Mouse (Mus musculus): ENCODE data around the gene Kit. TPM values are rescaled to one million over a fixed set of nuclear protein-coding genes. Genes with fewer than 3 reads are reported as not detected.

Gene Kit
- polyA plus RNA-seq, 1 experiment: 82.3 TPM

DNA sequence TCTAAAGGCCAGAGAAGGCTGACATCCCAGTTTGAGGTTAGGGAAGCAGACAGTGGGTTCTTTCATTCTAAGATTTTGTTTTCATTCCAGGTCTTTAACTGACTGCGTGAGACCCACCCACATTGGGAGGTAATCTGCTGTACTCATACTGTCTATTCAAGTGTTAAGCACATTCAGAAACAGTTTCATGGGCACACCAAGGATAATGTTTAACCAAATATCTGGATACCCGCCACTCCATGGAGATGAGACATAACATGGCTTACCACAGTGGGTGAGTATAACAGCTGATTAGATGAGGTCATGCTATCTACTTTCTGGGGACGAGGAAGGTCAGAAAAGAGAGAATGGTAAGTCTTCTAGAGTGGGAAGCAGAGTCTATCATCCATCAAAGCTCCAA, 101.3 kb downstream of the Kit start:
- Histone ChIP-seq H3K27ac (ENCODE audit: insufficient read depth, low read length) (no peak overlapping the region), H3K4me1 (ENCODE audit: control insufficient read depth, insufficient read depth, low read length) (no peaks in the 10 kb centered on the region), H3K27me3 (ENCODE audit: control insufficient read depth, insufficient read depth, low read length) (no peaks in the 10 kb centered on the region), H3K4me3 (replicated peaks; ENCODE audit: insufficient read depth, low read depth, low read length) (no peak overlapping the region)
- DNase-seq: no peak
- WGBS: 79% methylated on average over 3 of the region's 3 CpGs
- no peak for TF ChIP-seq POLR2A (IDR thresholded peaks at IDR 0.05; ENCODE audit: borderline replicate concordance, insufficient read depth, low read length)
- no peak for TF ChIP-seq CTCF (IDR thresholded peaks at IDR 0.05; ENCODE audit: borderline replicate concordance, insufficient read depth, low read depth, low read length)

DNA sequence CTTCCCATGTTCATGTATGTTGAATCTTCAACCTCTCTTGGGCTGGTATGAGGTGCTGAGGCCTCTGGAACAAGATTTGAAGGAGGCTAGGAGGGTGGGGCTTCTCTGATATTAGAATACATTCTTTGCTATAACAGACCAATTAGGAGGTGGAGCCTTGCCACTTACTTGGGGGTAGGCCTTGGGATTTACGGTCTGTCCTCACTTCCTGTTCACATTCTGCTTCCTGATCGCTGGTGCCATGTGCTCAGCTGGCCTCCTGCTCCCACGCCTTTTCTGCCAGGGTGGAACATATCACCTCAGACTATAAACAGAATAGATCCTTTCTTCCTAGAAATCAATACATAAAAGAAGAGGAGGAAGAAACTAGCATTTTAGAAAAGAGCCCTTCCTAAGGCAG, 105.2 kb downstream of the Kit start:
- H3K27me3 ChIP-seq (ENCODE audit: control insufficient read depth, insufficient read depth, low read length): no peaks in the 10 kb centered on the region
- no peak for DNase-seq
- 77% methylated on average over 3 of the region's 3 CpGs for WGBS
- no peak overlapping the region for H3K4me3 ChIP-seq (replicated peaks; ENCODE audit: insufficient read depth, low read depth, low read length)
- no peaks in the 10 kb centered on the region; the same call in 1 of the 2 replicates for H3K4me1 ChIP-seq (ENCODE audit: control insufficient read depth, insufficient read depth, low read length)
- H3K27ac ChIP-seq (ENCODE audit: insufficient read depth, low read length): no peak overlapping the region
- TF ChIP-seq CTCF (IDR thresholded peaks at IDR 0.05; ENCODE audit: borderline replicate concordance, insufficient read depth, low read depth, low read length) (no peak), POLR2A (IDR thresholded peaks at IDR 0.05; ENCODE audit: borderline replicate concordance, insufficient read depth, low read length) (no peak)

DNA sequence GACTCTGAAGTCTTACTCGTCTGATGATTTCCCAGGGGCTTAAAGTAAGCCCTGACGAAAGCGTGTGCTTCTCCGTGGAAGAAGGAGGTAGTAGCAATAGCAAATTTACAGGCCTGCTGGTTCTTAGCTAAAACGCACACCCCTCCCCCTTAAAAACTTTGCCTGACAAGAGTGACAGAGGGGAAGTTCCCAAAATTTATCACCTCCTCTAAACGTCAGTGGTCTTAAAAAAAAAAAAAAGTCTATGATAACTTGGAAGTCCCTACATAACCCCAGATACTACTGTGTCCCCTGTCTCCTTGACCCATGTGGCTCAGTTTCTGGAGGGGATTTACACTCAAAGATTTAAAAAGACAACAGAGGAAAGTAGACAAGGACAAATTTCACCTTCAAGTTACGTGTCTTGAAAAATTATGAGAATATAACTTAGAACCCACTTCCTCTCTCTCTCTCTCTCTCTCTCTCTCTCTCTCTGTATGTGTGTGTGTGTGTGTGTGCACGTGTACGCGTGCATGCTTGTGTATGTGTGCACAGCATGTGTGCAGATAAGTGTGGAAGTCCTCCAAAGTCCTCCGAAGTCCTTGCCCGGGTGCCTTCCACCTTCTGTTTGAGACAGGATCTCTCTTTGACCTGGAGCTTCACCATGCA, 120.6 kb downstream of the Kit start:
- Histone ChIP-seq H3K27me3 (ENCODE audit: control insufficient read depth, insufficient read depth, low read length) (no peaks in the 10 kb centered on the region), H3K27ac (ENCODE audit: insufficient read depth, low read length) (no peak overlapping the region), H3K4me1 (ENCODE audit: control insufficient read depth, insufficient read depth, low read length) (no peaks in the 10 kb centered on the region), H3K4me3 (replicated peaks; ENCODE audit: insufficient read depth, low read depth, low read length) (no peak overlapping the region)
- TF ChIP-seq CTCF (IDR thresholded peaks at IDR 0.05; ENCODE audit: borderline replicate concordance, insufficient read depth, low read depth, low read length) (no peak), POLR2A (IDR thresholded peaks at IDR 0.05; ENCODE audit: borderline replicate concordance, insufficient read depth, low read length) (no peak)
- no peak for DNase-seq
- 76% methylated on average over 12 of the region's 12 CpGs for WGBS

DNA sequence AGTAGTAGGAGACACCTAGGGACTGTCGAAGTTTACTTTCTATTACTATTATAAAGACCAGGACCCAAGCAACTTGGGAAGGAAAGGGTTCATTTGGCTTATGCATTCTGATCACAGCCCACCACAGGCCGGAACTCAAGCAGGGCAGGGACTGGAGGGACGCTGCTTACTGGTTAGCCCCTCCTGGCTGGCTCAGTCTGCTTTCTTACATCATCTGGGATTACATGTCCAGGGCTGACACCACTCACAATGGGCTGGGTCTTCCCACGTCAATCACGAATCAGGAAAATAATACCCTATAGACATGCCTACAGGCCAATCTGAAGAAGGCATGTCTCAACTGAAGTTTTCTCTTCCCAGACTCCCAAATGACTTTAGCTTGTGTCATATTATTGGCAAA, 122.2 kb downstream of the Kit start:
- no peak overlapping the region for H3K27ac ChIP-seq (ENCODE audit: insufficient read depth, low read length)
- no peaks in the 10 kb centered on the region for H3K27me3 ChIP-seq (ENCODE audit: control insufficient read depth, insufficient read depth, low read length)
- DNase-seq: no peak
- H3K4me1 ChIP-seq (ENCODE audit: control insufficient read depth, insufficient read depth, low read length): no peaks in the 10 kb centered on the region
- TF ChIP-seq POLR2A (IDR thresholded peaks at IDR 0.05; ENCODE audit: borderline replicate concordance, insufficient read depth, low read length): no peak
- TF ChIP-seq CTCF (IDR thresholded peaks at IDR 0.05; ENCODE audit: borderline replicate concordance, insufficient read depth, low read depth, low read length): no peak
- no peak overlapping the region for H3K4me3 ChIP-seq (replicated peaks; ENCODE audit: insufficient read depth, low read depth, low read length)
- 31% methylated on average over 5 of the region's 5 CpGs for WGBS

DNA sequence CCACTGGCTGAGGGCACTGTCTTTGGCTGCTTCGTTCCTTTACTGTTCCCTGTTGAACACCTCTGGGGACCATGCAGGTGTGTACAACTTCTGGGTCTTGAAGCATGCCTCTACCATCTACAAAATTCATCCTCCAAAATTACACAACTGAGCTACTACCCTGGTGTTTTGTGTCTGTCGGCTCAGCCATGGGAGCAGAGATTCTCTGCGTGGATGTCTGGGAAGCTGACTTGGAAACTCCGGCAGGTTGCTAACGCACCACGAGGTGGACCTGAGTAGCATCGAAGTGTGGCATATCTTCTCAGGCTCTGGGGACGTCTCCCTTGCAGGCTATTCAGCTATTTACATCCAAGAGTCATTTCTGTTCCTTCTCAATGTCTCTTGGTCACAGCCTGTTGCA, 123.8 kb downstream of the Kit start:
- WGBS: 79% methylated on average over 8 of the region's 8 CpGs
- Histone ChIP-seq H3K4me3 (replicated peaks; ENCODE audit: insufficient read depth, low read depth, low read length) (no peak overlapping the region), H3K4me1 (ENCODE audit: control insufficient read depth, insufficient read depth, low read length) (no peaks in the 10 kb centered on the region), H3K27ac (ENCODE audit: insufficient read depth, low read length) (no peak overlapping the region), H3K27me3 (ENCODE audit: control insufficient read depth, insufficient read depth, low read length) (no peaks in the 10 kb centered on the region)
- no peak for DNase-seq
- TF ChIP-seq POLR2A (IDR thresholded peaks at IDR 0.05; ENCODE audit: borderline replicate concordance, insufficient read depth, low read length) (no peak), CTCF (IDR thresholded peaks at IDR 0.05; ENCODE audit: borderline replicate concordance, insufficient read depth, low read depth, low read length) (no peak)

DNA sequence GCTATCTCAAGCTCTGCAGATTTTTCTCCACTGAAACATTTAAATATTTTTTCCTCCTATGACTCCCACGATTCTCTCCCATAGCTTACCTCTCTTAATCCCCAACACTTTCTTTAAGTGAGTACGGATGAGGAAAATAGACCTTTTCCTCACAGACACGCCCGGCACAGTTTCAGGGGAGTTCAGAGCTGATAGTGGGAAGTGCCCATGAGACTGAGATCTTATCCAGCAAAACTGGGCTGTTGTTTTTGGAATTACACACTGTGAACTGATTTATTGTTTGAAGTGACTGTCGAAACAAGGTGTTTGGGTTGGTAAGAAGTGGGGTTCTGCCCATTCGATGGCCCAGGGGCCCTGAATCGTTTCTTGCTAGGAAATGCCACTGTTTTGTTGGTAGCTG, 124.4 kb downstream of the Kit start:
- no peak for DNase-seq
- Histone ChIP-seq H3K27me3 (ENCODE audit: control insufficient read depth, insufficient read depth, low read length) (no peaks in the 10 kb centered on the region), H3K4me3 (replicated peaks; ENCODE audit: insufficient read depth, low read depth, low read length) (no peak overlapping the region), H3K27ac (ENCODE audit: insufficient read depth, low read length) (no peak overlapping the region), H3K4me1 (ENCODE audit: control insufficient read depth, insufficient read depth, low read length) (no peaks in the 10 kb centered on the region)
- WGBS: 67% methylated on average over 7 of the region's 7 CpGs
- TF ChIP-seq CTCF (IDR thresholded peaks at IDR 0.05; ENCODE audit: borderline replicate concordance, insufficient read depth, low read depth, low read length) (no peak), POLR2A (IDR thresholded peaks at IDR 0.05; ENCODE audit: borderline replicate concordance, insufficient read depth, low read length) (no peak)

DNA sequence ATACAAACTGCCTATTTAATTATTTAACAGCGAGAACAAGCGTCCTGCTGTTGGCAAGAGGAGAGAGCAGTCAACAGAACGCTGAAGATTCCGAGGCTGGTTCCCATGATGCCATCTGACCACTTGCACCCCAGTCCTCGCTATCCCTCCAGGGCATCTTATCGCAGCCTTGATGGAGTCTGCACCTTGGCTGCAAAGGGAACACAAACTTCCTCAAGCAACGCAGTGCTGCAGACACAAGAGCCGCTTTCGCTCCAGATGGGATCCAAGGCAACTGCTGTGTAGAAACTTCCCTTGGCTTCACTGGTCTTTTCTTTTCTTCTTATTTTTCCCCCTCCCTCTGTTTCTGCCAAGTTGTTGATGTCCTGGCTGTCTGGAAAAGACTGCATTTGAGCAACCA, 124.8 kb downstream of the Kit start:
- Histone ChIP-seq H3K4me3 (replicated peaks; ENCODE audit: insufficient read depth, low read depth, low read length) (no peak overlapping the region), H3K4me1 (ENCODE audit: control insufficient read depth, insufficient read depth, low read length) (no peaks in the 10 kb centered on the region), H3K27me3 (ENCODE audit: control insufficient read depth, insufficient read depth, low read length) (no peaks in the 10 kb centered on the region), H3K27ac (ENCODE audit: insufficient read depth, low read length) (no peak overlapping the region)
- TF ChIP-seq CTCF (IDR thresholded peaks at IDR 0.05; ENCODE audit: borderline replicate concordance, insufficient read depth, low read depth, low read length): no peak
- no peak for TF ChIP-seq POLR2A (IDR thresholded peaks at IDR 0.05; ENCODE audit: borderline replicate concordance, insufficient read depth, low read length)
- DNase-seq: no peak
- WGBS: 17% methylated on average over 9 of the region's 9 CpGs

DNA sequence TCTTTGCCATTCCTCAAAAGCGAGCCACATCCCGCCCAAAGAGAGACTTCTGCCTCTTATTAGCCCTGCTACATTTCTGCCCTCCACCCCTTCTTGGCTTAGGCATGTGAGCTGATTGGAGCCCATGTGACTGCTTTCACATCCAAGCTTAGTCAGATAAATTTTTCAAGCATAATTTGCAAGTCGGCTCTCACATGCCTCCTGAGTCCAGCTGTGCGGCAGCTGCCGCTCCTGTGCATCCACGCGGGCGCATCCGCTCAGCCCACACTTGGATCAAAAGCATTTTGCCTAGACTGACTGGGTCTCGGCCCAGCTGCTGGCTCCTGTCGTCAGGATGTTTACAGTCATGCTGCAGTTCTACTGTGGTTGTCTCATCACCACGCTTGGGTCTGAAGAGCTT, 126.9 kb downstream of the Kit start:
- no peak for DNase-seq
- H3K4me3 ChIP-seq (replicated peaks; ENCODE audit: insufficient read depth, low read depth, low read length): no peak overlapping the region
- WGBS: 34% methylated on average over 12 of the region's 12 CpGs
- H3K27me3 ChIP-seq (ENCODE audit: control insufficient read depth, insufficient read depth, low read length): no peaks in the 10 kb centered on the region
- H3K27ac ChIP-seq (ENCODE audit: insufficient read depth, low read length): no peak overlapping the region
- no peaks in the 10 kb centered on the region for H3K4me1 ChIP-seq (ENCODE audit: control insufficient read depth, insufficient read depth, low read length)
- TF ChIP-seq POLR2A (IDR thresholded peaks at IDR 0.05; ENCODE audit: borderline replicate concordance, insufficient read depth, low read length) (no peak), CTCF (IDR thresholded peaks at IDR 0.05; ENCODE audit: borderline replicate concordance, insufficient read depth, low read depth, low read length) (no peak)

Data from cerebellum, adult 2 months (tissue).